Mouse (Mus musculus) activated CD4-positive, CD25-positive, alpha-beta regulatory T cell, adult 4 months (primary cell): ENCODE measurements around the gene Nr5a1. TPM values are rescaled to one million over a fixed set of nuclear protein-coding genes. Genes with fewer than 3 reads are reported as not detected.

Experiments
- ATAC-seq: one replicate; pipeline ENCODE4 v1.8.0; 2017
- polyA plus RNA-seq, 2 experiments: library from polyadenylated mRNA; unstranded; fragments of 100-300 nt; shearing (Covaris generic); gene quantifications; one replicate each; pipeline ENCODE4 v1.2.1; 2017

Gene Nr5a1
- polyA plus RNA-seq, 2 experiments from 2014 or later = not detected

- no peak for ATAC-seq
These were observed 67.1 kb downstream of the Nr5a1 start for GRCm38 (mm10) chr2:38647201-38647606.

DNA sequence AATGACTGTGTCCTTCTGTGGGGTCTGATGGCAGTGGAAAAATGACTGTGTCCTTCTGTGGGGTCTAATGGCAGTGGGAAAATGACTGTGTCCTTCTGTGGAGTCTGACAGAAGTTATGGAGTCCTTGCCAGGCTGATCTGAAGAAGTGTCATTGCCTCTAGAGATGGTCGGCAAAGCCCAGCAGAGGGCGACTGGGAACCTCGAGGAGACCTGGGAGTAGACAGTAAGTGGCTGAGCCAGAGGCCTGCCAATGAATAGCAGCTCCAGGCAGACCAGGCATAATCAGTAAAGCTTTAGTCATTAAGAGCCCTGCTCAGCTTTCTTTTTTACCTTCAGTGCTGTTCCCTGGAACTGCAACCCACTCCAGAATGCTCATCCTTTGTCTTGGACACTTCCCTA lies 68.4 kb downstream of the Nr5a1 start:
- ATAC-seq = peak; percentile 25

DNA sequence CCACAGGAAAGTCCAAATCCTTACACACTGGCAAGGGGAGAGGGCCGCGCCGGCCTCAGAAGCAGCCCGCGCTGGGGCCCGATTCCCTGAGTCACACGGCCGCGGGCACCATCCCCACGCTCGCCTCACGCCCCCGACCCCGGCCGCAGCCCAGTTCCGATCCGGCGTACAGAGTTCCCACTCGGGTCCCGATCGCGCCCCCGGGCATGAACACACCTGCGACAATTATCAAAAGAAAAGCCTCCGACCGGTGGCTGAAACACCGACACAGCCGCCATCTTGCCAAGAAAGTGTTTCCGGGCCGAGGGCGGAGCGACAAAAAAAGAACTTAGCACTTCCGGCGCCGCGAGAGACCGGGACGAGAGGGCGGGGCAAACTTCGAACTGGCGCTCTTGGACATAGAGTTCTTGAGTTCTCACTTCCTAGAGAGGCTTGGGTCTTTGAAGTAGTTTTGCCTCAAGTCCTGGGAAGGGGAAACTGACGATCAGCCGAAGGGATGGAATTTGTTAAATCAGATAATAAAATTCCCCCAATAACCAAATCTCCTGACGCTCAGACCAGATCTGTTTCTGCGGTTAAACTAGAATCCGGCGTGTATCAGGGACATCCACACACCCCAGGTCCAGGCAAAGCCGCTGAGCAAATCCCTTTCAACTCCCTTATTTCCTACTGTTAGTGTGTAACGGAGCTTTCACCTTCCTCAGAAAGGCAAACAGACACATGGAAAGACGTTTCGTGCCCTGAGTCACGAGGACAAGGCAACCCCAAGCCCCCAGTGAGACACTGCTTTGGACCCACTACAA lies 70.5 kb downstream of the Nr5a1 start, which contains the start of gene Psmb7:
TSS of gene Psmb7 (minus strand) at position 463 of the 803 bp plus-strand sequence.
- ATAC-seq = peak; percentile 94

Other genes starting within 250 kb of the Nr5a1 start
- gene Nek6, start 202.9 kb downstream of the Nr5a1 start, polyA plus RNA-seq = 1 to 10 TPM; 3.0 to 3.5 TPM
- gene Psmb7, start 70.5 kb downstream of the Nr5a1 start, polyA plus RNA-seq = 100 to 1,000 TPM; 116 to 139 TPM
- gene Nr6a1, start 213.1 kb upstream of the Nr5a1 start, polyA plus RNA-seq = under 1 TPM; 0.37 to 0.40 TPM
- gene Olfml2a, start 217.4 kb upstream of the Nr5a1 start, polyA plus RNA-seq = under 1 TPM in 1 of 2 experiments, not detected in 1; 0.16 TPM